Mouse (Mus musculus) intestine, postnatal 0 days (tissue): Measurements from ENCODE around the gene Mum1l1. TPM values are rescaled to one million over a fixed set of nuclear protein-coding genes. Genes with fewer than 3 reads are reported as not detected.

Experiments used
- ATAC-seq: fragments of 200-750 bp; cut with Nextera tagmentation; 2 replicates; pipeline ENCODE4 v1.8.0; 2017; ENCODE audit warnings: mild to moderate bottlenecking, moderate TSS enrichment, moderate library complexity
- H3K27ac ChIP-seq: fragments of 300-500 bp; sonication (generic); 2 replicates; pipeline ENCODE4 v1.5.1; 2014; ENCODE audit warnings: mild to moderate bottlenecking, low read depth, low read length, moderate library complexity
- H3K27me3 ChIP-seq: fragments of 300-500 bp; sonication (generic); replicated peaks from 2 replicates; pipeline ENCODE4 v1.6.1; 2014; ENCODE audit warnings: low read length, mixed read lengths; ENCODE audit not compliant: control insufficient read depth, insufficient read depth
- H3K36me3 ChIP-seq: fragments of 300-500 bp; sonication (generic); 2 replicates; pipeline ENCODE4 v1.6.1; 2014; ENCODE audit warnings: mild to moderate bottlenecking, moderate library complexity; ENCODE audit not compliant: control insufficient read depth, insufficient read depth
- H3K4me1 ChIP-seq: fragments of 300-500 bp; sonication (generic); replicated peaks from 2 replicates; pipeline ENCODE4 v1.6.1; 2014; ENCODE audit warnings: antibody characterized with exemption, low read length, mixed read lengths; ENCODE audit not compliant: control insufficient read depth, insufficient read depth
- H3K4me2 ChIP-seq: fragments of 300-500 bp; sonication (generic); replicated peaks from 2 replicates; pipeline ENCODE4 v1.6.1; 2014; ENCODE audit warnings: low read depth, mild to moderate bottlenecking, moderate library complexity
- H3K4me3 ChIP-seq: fragments of 300-500 bp; sonication (generic); 2 replicates; pipeline ENCODE4 v1.5.1; 2014; ENCODE audit warnings: low read depth, low read length
- H3K9ac ChIP-seq: fragments of 300-500 bp; sonication (generic); 2 replicates; pipeline ENCODE4 v1.6.1; 2014; ENCODE audit warnings: mild to moderate bottlenecking, low read depth, low read length
- H3K9me3 ChIP-seq: fragments of 300-500 bp; sonication (generic); 2 replicates; pipeline ENCODE4 v1.6.1; 2016; ENCODE audit warnings: mixed run types; ENCODE audit not compliant: control insufficient read depth
- CTCF ChIP-seq: sonication (generic); IDR thresholded peaks from 2 replicates; pipeline ENCODE4 v1.5.1; 2016; ENCODE audit warnings: low read depth, mild to moderate bottlenecking, control low read depth, antibody characterized with exemption, moderate library complexity
- WGBS: fragments of 180-500 bp; shearing (Covaris S2); extraction: QIAGEN DNeasy Blood & Tissue Kit; methylation state at CpG from one replicate; pipeline ENCODE4 v1.1.7; 2014; 5-methylcytosine and 5-hydroxymethylcytosine counted together
- polyA plus RNA-seq: library from polyadenylated mRNA; unstranded; fragments of >200 nt; fragmentation: Nextera tagmentation; extraction: Ambion mirVana; gene quantifications from 2 replicates; pipeline ENCODE4 v1.2.1, GENCODE M21; 2015

Gene Mum1l1
- polyA plus RNA-seq, 1 experiment from 2014 or later: 3.5 TPM

GRCm38 (mm10) chrX:139216409-139216808 lies 6.6 kb downstream of the Mum1l1 start:
- Histone ChIP-seq H3K4me1 (no peaks in the 10 kb centered on the region), H3K36me3 (no peaks in the 10 kb centered on the region), H3K4me2 (no peak overlapping the region), H3K9ac (no peak overlapping the region), H3K27ac (no peak overlapping the region), H3K27me3 (no peaks in the 10 kb centered on the region), H3K4me3 (no peak overlapping the region), H3K9me3 (no peaks in the 10 kb centered on the region)
- WGBS: 69% methylated on average over 5 of the region's 5 CpGs
- no peak for TF ChIP-seq CTCF
- ATAC-seq: no peak

DNA sequence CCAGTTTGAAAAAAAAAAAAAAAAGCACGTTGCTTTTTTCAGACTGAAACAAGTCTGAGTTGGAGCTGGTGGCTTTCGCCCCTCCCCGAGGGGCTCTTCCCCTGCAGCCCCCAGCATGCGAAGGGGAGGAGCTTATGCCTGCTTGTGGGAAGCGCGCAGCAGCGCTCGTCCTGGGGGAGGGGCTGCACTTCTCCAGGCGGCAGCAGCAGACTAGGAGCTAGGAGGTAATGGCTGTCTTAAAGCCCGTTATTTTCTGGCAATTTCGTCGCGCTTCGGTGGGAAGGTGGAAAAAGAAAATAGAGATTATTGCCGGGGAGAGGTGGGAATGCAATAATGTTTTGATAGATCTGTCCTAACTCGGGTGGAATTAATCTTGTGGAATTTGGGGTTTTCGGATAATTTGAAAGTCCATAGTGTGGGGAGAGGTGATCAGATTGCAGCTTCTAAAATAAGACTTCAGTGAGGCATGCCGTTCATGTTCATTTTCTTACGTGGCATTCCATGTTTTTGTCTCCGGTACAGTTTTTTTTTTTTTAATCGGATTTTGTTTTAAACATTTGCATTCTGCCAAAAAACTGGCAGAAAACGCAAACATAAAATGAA lies 7.2 kb downstream of the Mum1l1 start:
- H3K4me3 ChIP-seq: peak overlapping the region; percentile 29
- WGBS: 22% methylated on average over 22 of the region's 22 CpGs

DNA sequence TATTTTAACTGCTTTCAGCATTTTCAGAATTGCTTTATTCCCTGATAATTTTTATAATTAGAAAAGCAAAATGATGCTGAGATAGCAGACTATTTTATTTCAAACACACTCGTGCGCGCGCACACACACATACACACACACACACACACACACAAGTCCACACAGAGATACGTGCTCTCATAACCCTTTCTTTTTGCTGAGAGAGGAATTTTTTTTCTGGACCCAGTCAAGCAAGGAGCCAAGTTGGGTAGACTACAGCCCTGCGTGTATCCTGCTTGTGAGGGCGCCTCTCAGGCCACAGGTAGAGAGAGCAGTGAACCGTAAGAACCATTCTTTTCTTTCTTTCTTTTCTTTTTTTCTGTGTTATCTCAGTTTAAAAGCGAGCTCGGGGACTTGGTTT lies 7.9 kb downstream of the Mum1l1 start:
- H3K4me2 ChIP-seq: peak overlapping the region; percentile 56; the same call in 1 of the 2 replicates
- H3K4me1 ChIP-seq: no peaks in the 10 kb centered on the region
- H3K27me3 ChIP-seq: no peaks in the 10 kb centered on the region
- 76% methylated on average over 10 of the region's 10 CpGs for WGBS
- no peak for ATAC-seq
- TF ChIP-seq CTCF: no peak
- H3K4me3 ChIP-seq: peak overlapping the region; percentile 29; the same call in 1 of the 2 replicates
- H3K9ac ChIP-seq: no peak overlapping the region
- no peak overlapping the region for H3K27ac ChIP-seq
- no peaks in the 10 kb centered on the region for H3K36me3 ChIP-seq
- H3K9me3 ChIP-seq: no peaks in the 10 kb centered on the region

More for the DNA sequence above, 7.2 kb downstream of the Mum1l1 start:
- no peak overlapping the region for H3K9ac ChIP-seq
- H3K9me3 ChIP-seq: no peaks in the 10 kb centered on the region
- TF ChIP-seq CTCF: no peak
- H3K36me3 ChIP-seq: no peaks in the 10 kb centered on the region
- H3K27me3 ChIP-seq: no peaks in the 10 kb centered on the region
- peak overlapping the region; percentile 56 for H3K4me2 ChIP-seq
- H3K4me1 ChIP-seq: no peaks in the 10 kb centered on the region
- no peak overlapping the region for H3K27ac ChIP-seq
- no peak for ATAC-seq

- Histone ChIP-seq H3K27me3 (no peaks in the 10 kb centered on the region), H3K4me3 (no peak overlapping the region), H3K36me3 (no peaks in the 10 kb centered on the region), H3K9me3 (no peaks in the 10 kb centered on the region), H3K4me2 (no peak overlapping the region), H3K27ac (no peak overlapping the region), H3K9ac (no peak overlapping the region), H3K4me1 (no peaks in the 10 kb centered on the region)
- no peak for ATAC-seq
- WGBS: 39% methylated on average over 2 of the region's 2 CpGs
- TF ChIP-seq CTCF: peak; percentile 70
Observed at GRCm38 (mm10) chrX:139219017-139219416, 9.2 kb downstream of the Mum1l1 start.

DNA sequence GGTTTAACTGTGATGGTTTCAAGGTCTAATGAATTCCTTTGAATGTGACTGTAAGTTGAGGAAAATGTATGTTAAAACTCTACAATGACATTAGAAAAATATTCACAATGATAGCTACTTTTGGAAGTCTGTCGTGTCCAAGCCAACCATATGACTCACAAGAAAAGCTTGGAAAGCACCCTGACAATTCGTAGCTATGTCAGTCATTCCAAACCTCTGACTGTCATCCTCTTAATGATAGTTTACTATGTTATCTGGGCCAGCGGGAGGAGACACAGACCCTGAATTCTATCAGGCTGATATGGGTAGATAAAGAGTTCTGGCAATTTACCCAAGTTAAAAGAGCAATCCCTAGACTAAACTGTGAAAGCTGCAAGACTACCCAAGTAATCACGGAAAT lies 11.0 kb downstream of the Mum1l1 start:
- Histone ChIP-seq H3K9ac (no peak overlapping the region), H3K27me3 (no peaks in the 10 kb centered on the region), H3K4me2 (no peak overlapping the region), H3K9me3 (no peaks in the 10 kb centered on the region), H3K36me3 (no peaks in the 10 kb centered on the region), H3K4me3 (no peak overlapping the region), H3K4me1 (no peaks in the 10 kb centered on the region), H3K27ac (no peak overlapping the region)
- TF ChIP-seq CTCF: no peak
- ATAC-seq: no peak
- WGBS: 67% methylated on average over 4 of the region's 4 CpGs

GRCm38 (mm10) chrX:139221893-139222292 lies 12.1 kb downstream of the Mum1l1 start:
- no peak overlapping the region for H3K4me3 ChIP-seq
- ATAC-seq: no peak
- no peaks in the 10 kb centered on the region for H3K27me3 ChIP-seq
- TF ChIP-seq CTCF: no peak
- no peak overlapping the region for H3K4me2 ChIP-seq
- no peaks in the 10 kb centered on the region for H3K36me3 ChIP-seq
- H3K4me1 ChIP-seq: no peaks in the 10 kb centered on the region
- no peak overlapping the region for H3K27ac ChIP-seq
- H3K9ac ChIP-seq: no peak overlapping the region
- 72% methylated on average over 3 of the region's 3 CpGs for WGBS
- H3K9me3 ChIP-seq: no peaks in the 10 kb centered on the region

DNA sequence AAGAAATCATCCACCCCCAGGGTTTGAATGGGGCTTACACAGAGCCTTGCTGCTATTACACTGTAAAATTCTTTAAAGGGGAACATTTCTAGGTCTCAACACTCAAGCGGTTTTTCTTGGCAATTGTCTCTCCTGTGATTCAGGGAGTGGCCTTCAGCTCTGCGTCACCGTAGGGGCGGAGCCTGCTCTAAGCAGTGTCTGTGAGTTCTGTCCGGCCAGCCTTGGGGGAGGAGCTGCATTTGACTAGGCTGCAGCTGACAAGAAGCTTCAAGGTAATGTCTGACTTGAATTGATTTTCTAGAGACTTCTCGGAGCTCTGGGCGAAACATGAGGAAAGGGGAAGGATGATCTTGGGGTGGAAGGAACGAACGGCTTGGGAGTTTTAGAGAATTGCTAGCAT lies 21.3 kb downstream of the Mum1l1 start:
- no peaks in the 10 kb centered on the region for H3K4me1 ChIP-seq
- H3K4me2 ChIP-seq: peak overlapping the region; percentile 32
- no peaks in the 10 kb centered on the region for H3K36me3 ChIP-seq
- no peak overlapping the region for H3K9ac ChIP-seq
- H3K27me3 ChIP-seq: no peaks in the 10 kb centered on the region
- no peaks in the 10 kb centered on the region for H3K9me3 ChIP-seq
- WGBS: 43% methylated on average over 9 of the region's 9 CpGs
- no peak for TF ChIP-seq CTCF
- no peak overlapping the region for H3K4me3 ChIP-seq
- no peak overlapping the region for H3K27ac ChIP-seq
- peak; percentile 75; the same call in 1 of the 2 replicates for ATAC-seq
